Mouse (Mus musculus): Measurements from ENCODE around the gene Ccdc36.

- TF ChIP-seq CTCF (IDR thresholded peaks at IDR 0.05; ENCODE audit: low read depth) (no peak), EP300 (IDR thresholded peaks at IDR 0.05; ENCODE audit: low read depth) (no peak)
These were observed at the start of gene Ccdc36 for GRCm38 (mm10) chr9:108428384-108428783.
